Mouse (Mus musculus) hindbrain, embryonic 11.5 days (tissue): ENCODE measurements around the gene Sval2. TPM values are rescaled to one million over a fixed set of nuclear protein-coding genes. Genes with fewer than 3 reads are reported as not detected.

ENCODE experiments used
- ATAC-seq: fragments of 200-750 bp; cut with Nextera tagmentation; 2 replicates; pipeline ENCODE4 v1.8.0; 2017; ENCODE audit warnings: mild to moderate bottlenecking, moderate TSS enrichment, moderate library complexity; ENCODE audit not compliant: low FRiP score
- DNase-seq: peaks from one replicate; pipeline ENCODE4 v3.0.0-alpha.2; 2015; ENCODE audit warnings: low spot score
- H3K27ac ChIP-seq: fragments of 300-500 bp; sonication (generic); 2 replicates; pipeline ENCODE4 v1.5.1; 2014; ENCODE audit warnings: mild to moderate bottlenecking, low read depth, low read length
- H3K27me3 ChIP-seq: fragments of 300-500 bp; sonication (generic); 2 replicates; pipeline ENCODE4 v1.6.1; 2014; ENCODE audit warnings: mild to moderate bottlenecking, low read length, moderate library complexity, mixed read lengths; ENCODE audit not compliant: control insufficient read depth, insufficient read depth
- H3K36me3 ChIP-seq: fragments of 300-500 bp; sonication (generic); 2 replicates; pipeline ENCODE4 v1.6.1; 2014; ENCODE audit warnings: mild to moderate bottlenecking, low read length, moderate library complexity, mixed read lengths; ENCODE audit not compliant: control insufficient read depth, insufficient read depth
- H3K4me1 ChIP-seq: fragments of 300-500 bp; sonication (generic); replicated peaks from 2 replicates; pipeline ENCODE4 v1.6.1; 2014; ENCODE audit warnings: low read length, mixed read lengths; ENCODE audit not compliant: control insufficient read depth, insufficient read depth
- H3K4me2 ChIP-seq: fragments of 300-500 bp; sonication (generic); replicated peaks from 2 replicates; pipeline ENCODE4 v1.6.1; 2014; ENCODE audit warnings: mild to moderate bottlenecking, low read depth, low read length
- H3K4me3 ChIP-seq: fragments of 300-500 bp; sonication (generic); 2 replicates; pipeline ENCODE4 v1.5.1; 2014; ENCODE audit warnings: low read depth, low read length
- H3K9ac ChIP-seq: fragments of 300-500 bp; sonication (generic); 2 replicates; pipeline ENCODE4 v1.6.1; 2014; ENCODE audit warnings: low read depth, low read length
- H3K9me3 ChIP-seq: fragments of 300-500 bp; sonication (generic); 2 replicates; pipeline ENCODE4 v1.6.1; 2016; ENCODE audit warnings: low read length; ENCODE audit not compliant: control insufficient read depth
- WGBS: fragments of 180-500 bp; shearing (Covaris S2); extraction: QIAGEN DNeasy Blood & Tissue Kit; methylation state at CpG from one replicate; pipeline ENCODE4 v1.1.7; 2014; 5-methylcytosine and 5-hydroxymethylcytosine counted together
- polyA plus RNA-seq: library from polyadenylated mRNA; unstranded; fragments of >200 nt; fragmentation: Nextera tagmentation; extraction: Ambion mirVana; gene quantifications from 2 replicates; pipeline ENCODE4 v1.2.1, GENCODE M21; 2014

The Sval2 gene
- not detected in 2 replicates for polyA plus RNA-seq

DNA sequence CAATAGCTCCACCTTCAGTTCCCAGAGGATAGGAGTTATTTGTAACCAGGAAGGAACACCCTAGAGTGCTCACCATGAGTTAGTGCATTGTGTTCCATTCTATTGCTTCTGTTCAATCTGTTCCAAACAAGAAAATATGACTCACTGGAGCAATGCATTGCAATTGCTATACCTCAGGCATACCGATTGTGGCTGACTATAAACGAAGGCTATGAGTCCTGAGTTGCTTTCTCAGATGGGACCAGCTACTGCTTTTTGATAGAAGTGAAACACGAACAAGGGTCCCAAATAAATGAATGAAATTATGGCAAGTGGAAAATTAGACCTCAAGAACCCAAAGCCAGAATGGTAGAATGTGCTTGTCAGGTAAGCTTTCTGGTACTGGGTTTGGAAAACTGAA is at the start of gene Sval2:
TSS of gene Sval2 (plus strand) at position 301 of the 400 bp plus-strand sequence.
- 82% methylated on average over 3 of the region's 3 CpGs for WGBS
- H3K27me3 ChIP-seq, result no peaks in the 10 kb centered on the region
- H3K9me3 ChIP-seq, result no peaks in the 10 kb centered on the region
- DNase-seq (no peak), ATAC-seq (no peak)
- H3K4me2 ChIP-seq, result no peak within 1 kb of the TSS
- H3K9ac ChIP-seq, result no peak within 1 kb of the TSS
- H3K4me1 ChIP-seq, result no peaks in the 10 kb centered on the region
- no peak within 1 kb of the TSS for H3K27ac ChIP-seq
- H3K4me3 ChIP-seq, result no peak within 1 kb of the TSS
- no peaks in the 10 kb centered on the region for H3K36me3 ChIP-seq

DNA sequence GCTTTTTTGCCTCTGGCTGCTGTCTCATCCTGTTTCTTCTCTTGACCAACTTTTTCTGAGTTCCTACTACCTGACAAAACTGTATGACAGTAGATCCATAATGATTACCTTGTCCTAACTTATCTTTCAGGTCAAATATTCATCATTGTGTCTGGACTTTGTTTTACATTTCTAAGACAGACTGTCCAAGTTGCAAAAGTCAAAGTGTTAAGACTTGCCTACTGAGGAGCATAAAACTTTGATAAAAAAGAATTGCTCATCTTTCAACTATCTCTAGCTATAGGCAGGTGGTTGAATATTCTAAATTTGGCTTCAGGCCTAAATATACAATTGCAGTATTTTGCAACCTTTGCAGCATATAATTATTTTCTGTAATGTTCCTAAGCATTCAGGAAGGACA is 28.7 kb upstream of the Sval2 start:
- Histone ChIP-seq H3K9me3 (no peaks in the 10 kb centered on the region), H3K36me3 (no peaks in the 10 kb centered on the region), H3K27ac (no peak overlapping the region), H3K4me2 (no peak overlapping the region), H3K4me1 (no peaks in the 10 kb centered on the region), H3K27me3 (no peaks in the 10 kb centered on the region), H3K4me3 (no peak overlapping the region), H3K9ac (no peak overlapping the region)
- DNase-seq (no peak), ATAC-seq (no peak)

DNA sequence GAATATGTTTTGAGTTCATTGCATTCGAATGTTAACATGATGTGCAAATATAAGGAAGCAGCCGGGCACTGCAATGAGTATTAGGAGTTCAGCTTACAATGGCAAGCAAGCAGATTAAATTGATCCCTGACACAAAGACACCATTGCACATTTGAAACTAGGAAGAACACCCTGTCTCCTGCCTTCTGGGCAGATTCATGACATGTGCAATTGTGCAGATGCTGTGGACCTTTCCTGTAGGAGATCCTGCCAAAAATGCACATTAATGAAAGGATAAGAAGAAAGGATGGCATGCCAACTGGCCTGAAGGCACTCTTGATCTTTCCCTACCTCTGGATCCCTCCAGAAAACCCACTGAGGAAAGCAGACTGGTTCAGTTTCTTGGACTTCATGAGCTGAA is 23.3 kb upstream of the Sval2 start:
- H3K36me3 ChIP-seq, result no peaks in the 10 kb centered on the region
- 86% methylated on average over 2 of the region's 2 CpGs for WGBS
- H3K27ac ChIP-seq, result no peak overlapping the region
- no peak overlapping the region for H3K9ac ChIP-seq
- no peaks in the 10 kb centered on the region for H3K27me3 ChIP-seq
- no peaks in the 10 kb centered on the region for H3K4me1 ChIP-seq
- no peak overlapping the region for H3K4me3 ChIP-seq
- H3K9me3 ChIP-seq, result no peaks in the 10 kb centered on the region
- no peak for DNase-seq
- H3K4me2 ChIP-seq, result no peak overlapping the region
- ATAC-seq, result no peak

DNA sequence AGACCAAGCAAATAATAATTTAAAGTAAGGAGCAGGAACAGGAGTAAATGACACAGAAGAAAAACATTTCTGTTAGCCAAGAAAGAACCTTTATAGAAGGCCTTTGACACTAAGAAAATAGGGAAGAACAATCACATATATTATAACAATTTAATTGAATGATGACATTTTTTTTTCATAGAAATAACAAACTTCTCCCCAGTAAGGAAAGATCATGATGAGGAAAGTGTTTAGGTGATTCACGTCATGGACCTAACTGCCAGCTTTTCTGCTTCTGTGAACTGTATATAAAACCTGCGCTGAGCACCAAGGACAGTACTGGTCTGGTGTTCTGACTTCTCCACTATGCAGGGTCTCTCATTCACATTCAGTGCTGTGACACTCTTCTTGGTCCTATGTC is 5.6 kb upstream of the Sval2 start, which contains the start of gene Pip:
TSS of gene Pip (plus strand) at position 301 of the 400 bp plus-strand sequence.
- no peaks in the 10 kb centered on the region for H3K9me3 ChIP-seq
- H3K4me1 ChIP-seq, result no peaks in the 10 kb centered on the region
- ATAC-seq (no peak), DNase-seq (no peak)
- H3K27ac ChIP-seq, result no peak within 1 kb of the TSS
- H3K9ac ChIP-seq, result no peak within 1 kb of the TSS
- no peak within 1 kb of the TSS for H3K4me2 ChIP-seq
- H3K36me3 ChIP-seq, result no peaks in the 10 kb centered on the region
- WGBS, result 89% methylated on average over 2 of the region's 2 CpGs
- no peaks in the 10 kb centered on the region for H3K27me3 ChIP-seq
- no peak within 1 kb of the TSS for H3K4me3 ChIP-seq

DNA sequence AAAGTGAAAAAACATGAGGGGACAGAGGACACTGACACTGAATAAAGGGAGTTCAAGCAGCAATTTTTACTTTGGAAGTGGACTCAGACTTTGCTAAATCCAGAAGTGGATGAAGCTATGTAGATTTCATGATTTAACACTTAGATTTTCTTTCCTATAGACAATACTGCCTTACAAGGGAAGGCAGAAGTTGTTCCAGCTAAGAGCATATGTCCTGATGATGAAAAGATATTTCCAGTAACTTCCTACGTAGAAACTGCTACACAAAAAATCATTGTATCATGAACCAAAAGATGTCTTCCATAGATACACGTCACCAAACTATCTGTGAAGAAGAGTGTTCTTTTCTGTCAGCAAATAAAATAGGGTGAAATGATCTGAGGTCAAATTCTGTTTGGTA is 11.2 kb downstream of the Sval2 start:
- Histone ChIP-seq H3K4me1 (no peaks in the 10 kb centered on the region), H3K27ac (no peak overlapping the region), H3K4me2 (no peak overlapping the region), H3K36me3 (no peaks in the 10 kb centered on the region), H3K9ac (no peak overlapping the region), H3K4me3 (no peak overlapping the region), H3K27me3 (no peaks in the 10 kb centered on the region), H3K9me3 (no peaks in the 10 kb centered on the region)
- no peak for DNase-seq
- WGBS, result 80% methylated on average over 2 of the region's 2 CpGs
- ATAC-seq, result no peak

DNA sequence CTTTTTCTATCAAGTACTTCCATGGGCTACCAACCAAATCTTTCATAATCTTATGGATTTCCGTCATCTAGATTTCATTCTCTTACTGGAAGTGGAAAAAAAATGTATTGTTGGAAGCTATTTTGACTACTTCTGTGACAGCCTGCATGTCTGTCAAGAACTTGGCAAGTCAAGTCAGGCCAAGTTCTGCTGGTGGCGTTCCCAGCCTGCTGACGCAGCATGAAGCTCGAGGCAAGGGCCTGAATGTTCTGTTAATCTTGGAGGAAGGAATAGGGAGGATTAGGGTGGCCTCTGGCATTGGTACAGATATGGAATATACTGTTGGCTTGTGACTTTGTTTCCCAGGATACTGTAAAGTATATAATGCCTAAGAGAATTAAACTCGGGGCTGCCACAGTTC is 58.8 kb downstream of the Sval2 start:
- no peaks in the 10 kb centered on the region for H3K9me3 ChIP-seq
- ATAC-seq (no peak), DNase-seq (no peak)
- H3K9ac ChIP-seq, result no peak overlapping the region
- H3K4me3 ChIP-seq, result no peak overlapping the region
- no peak overlapping the region for H3K27ac ChIP-seq
- WGBS, result 87% methylated on average over 5 of the region's 5 CpGs
- H3K27me3 ChIP-seq, result no peaks in the 10 kb centered on the region
- H3K4me1 ChIP-seq, result no peaks in the 10 kb centered on the region
- no peaks in the 10 kb centered on the region for H3K36me3 ChIP-seq
- H3K4me2 ChIP-seq, result no peak overlapping the region

Other genes starting within 250 kb of the Sval2 start
- 8.8 and 8.9 TPM in 2 replicates for gene Ephb6, start 247.5 kb upstream of the Sval2 start, polyA plus RNA-seq
- gene Trpv6, start 216.6 kb upstream of the Sval2 start, polyA plus RNA-seq, result 0.34 and 0.43 TPM in 2 replicates
- not detected in 2 replicates for gene Trpv5, start 172.2 kb upstream of the Sval2 start, polyA plus RNA-seq
- not detected in 2 replicates for gene Llcfc1, start 168.6 kb upstream of the Sval2 start, polyA plus RNA-seq
- 9.2 and 10.0 TPM in 2 replicates for gene Kel, start 148.7 kb upstream of the Sval2 start, polyA plus RNA-seq
- not detected in 2 replicates for gene Olfr459, start 77.8 kb upstream of the Sval2 start, polyA plus RNA-seq
- gene Pip, start 5.5 kb upstream of the Sval2 start, polyA plus RNA-seq, result not detected in 2 replicates
- gene Sval1, start 98.6 kb downstream of the Sval2 start, polyA plus RNA-seq, result not detected in 2 replicates
- not detected in 2 replicates for gene Sval3, start 115.2 kb downstream of the Sval2 start, polyA plus RNA-seq
- not detected in 2 replicates for gene Sva, start 185.4 kb downstream of the Sval2 start, polyA plus RNA-seq